Mouse (Mus musculus): ENCODE measurements at regions not wholly inside any gene's neighbourhood (a gene's known extent, or its start where the extent isn't known, plus 50 kb on each side); places are given as distances from the start of the nearest gene placed in this dataset.
A peak's percentile ranks its signal among the peaks of the same experiment; 100 is the strongest.

- ATAC-seq (replicated peaks; ENCODE audit: low FRiP score, low TSS enrichment, poor library complexity, severe bottlenecking), result peak; percentile 44; the same call in 1 of the 2 replicates
Observed at GRCm38 (mm10) chr12:93549900-93550299, 1700.9 kb upstream of the Sel1l start.

- ATAC-seq (replicated peaks; ENCODE audit: low FRiP score, low TSS enrichment, poor library complexity, severe bottlenecking), result no peak
Observed at GRCm38 (mm10) chr12:93523465-93523864, 1674.5 kb upstream of the Sel1l start.

- ATAC-seq (replicated peaks; ENCODE audit: low FRiP score, low TSS enrichment, poor library complexity, severe bottlenecking), result no peak
Observed at GRCm38 (mm10) chr12:93486381-93486780, 1637.4 kb upstream of the Sel1l start.

- ATAC-seq (replicated peaks; ENCODE audit: low FRiP score, low TSS enrichment, poor library complexity, severe bottlenecking), result no peak
Observed at GRCm38 (mm10) chr12:93462106-93462505, 1613.1 kb upstream of the Sel1l start.

- no peak for ATAC-seq (replicated peaks; ENCODE audit: low FRiP score, low TSS enrichment, poor library complexity, severe bottlenecking)
Observed at GRCm38 (mm10) chr12:93449436-93449835, 1600.5 kb upstream of the Sel1l start.

GRCm38 (mm10) chr12:93429218-93429617 lies 1580.3 kb upstream of the Sel1l start:
- no peak for ATAC-seq (replicated peaks; ENCODE audit: low FRiP score, low TSS enrichment, poor library complexity, severe bottlenecking)

GRCm38 (mm10) chr12:93427988-93428387 lies 1579.0 kb upstream of the Sel1l start:
- ATAC-seq (replicated peaks; ENCODE audit: low FRiP score, low TSS enrichment, poor library complexity, severe bottlenecking), result no peak

- ATAC-seq (replicated peaks; ENCODE audit: low FRiP score, low TSS enrichment, poor library complexity, severe bottlenecking), result no peak
Observed at GRCm38 (mm10) chr12:93416381-93416780, 1567.4 kb upstream of the Sel1l start.

- ATAC-seq (replicated peaks; ENCODE audit: low FRiP score, low TSS enrichment, poor library complexity, severe bottlenecking), result no peak
Observed at GRCm38 (mm10) chr12:93415791-93416190, 1566.8 kb upstream of the Sel1l start.

- ATAC-seq (replicated peaks; ENCODE audit: low FRiP score, low TSS enrichment, poor library complexity, severe bottlenecking), result no peak
Observed at GRCm38 (mm10) chr12:93385578-93385977, 1536.6 kb upstream of the Sel1l start.

GRCm38 (mm10) chr12:93342933-93343332 lies 1494.0 kb upstream of the Sel1l start:
- ATAC-seq (replicated peaks; ENCODE audit: low FRiP score, low TSS enrichment, poor library complexity, severe bottlenecking), result no peak

GRCm38 (mm10) chr12:93342525-93342924 lies 1493.6 kb upstream of the Sel1l start:
- ATAC-seq (replicated peaks; ENCODE audit: low FRiP score, low TSS enrichment, poor library complexity, severe bottlenecking), result no peak

GRCm38 (mm10) chr12:93335520-93335919 lies 1486.6 kb upstream of the Sel1l start:
- ATAC-seq (replicated peaks; ENCODE audit: low FRiP score, low TSS enrichment, poor library complexity, severe bottlenecking), result no peak

- no peak for ATAC-seq (replicated peaks; ENCODE audit: low FRiP score, low TSS enrichment, poor library complexity, severe bottlenecking)
Observed at GRCm38 (mm10) chr12:93312214-93312613, 1463.3 kb upstream of the Sel1l start.

- no peak for ATAC-seq (replicated peaks; ENCODE audit: low FRiP score, low TSS enrichment, poor library complexity, severe bottlenecking)
Observed at GRCm38 (mm10) chr12:93281816-93282215, 1432.9 kb upstream of the Sel1l start.

- ATAC-seq (replicated peaks; ENCODE audit: low FRiP score, low TSS enrichment, poor library complexity, severe bottlenecking), result no peak
Observed at GRCm38 (mm10) chr12:93273652-93274051, 1424.7 kb upstream of the Sel1l start.

- ATAC-seq (replicated peaks; ENCODE audit: low FRiP score, low TSS enrichment, poor library complexity, severe bottlenecking), result no peak
Observed at GRCm38 (mm10) chr12:93230237-93230636, 1381.3 kb upstream of the Sel1l start.

- ATAC-seq (replicated peaks; ENCODE audit: low FRiP score, low TSS enrichment, poor library complexity, severe bottlenecking), result no peak
Observed at GRCm38 (mm10) chr12:93226826-93227225, 1377.9 kb upstream of the Sel1l start.

GRCm38 (mm10) chr12:93221179-93221922 lies 1372.4 kb upstream of the Sel1l start:
- ATAC-seq (replicated peaks; ENCODE audit: low FRiP score, low TSS enrichment, poor library complexity, severe bottlenecking), result no peak

GRCm38 (mm10) chr12:93207596-93207995 lies 1358.6 kb upstream of the Sel1l start:
- no peak for ATAC-seq (replicated peaks; ENCODE audit: low FRiP score, low TSS enrichment, poor library complexity, severe bottlenecking)

- no peak for ATAC-seq (replicated peaks; ENCODE audit: low FRiP score, low TSS enrichment, poor library complexity, severe bottlenecking)
Observed at GRCm38 (mm10) chr12:93188940-93189339, 1340.0 kb upstream of the Sel1l start.

- ATAC-seq (replicated peaks; ENCODE audit: low FRiP score, low TSS enrichment, poor library complexity, severe bottlenecking), result no peak
Observed at GRCm38 (mm10) chr12:93173744-93174143, 1324.8 kb upstream of the Sel1l start.

Measured in megakaryocyte-erythroid progenitor cell, adult 5-6 weeks (primary cell).